In the genomic region with DNA sequence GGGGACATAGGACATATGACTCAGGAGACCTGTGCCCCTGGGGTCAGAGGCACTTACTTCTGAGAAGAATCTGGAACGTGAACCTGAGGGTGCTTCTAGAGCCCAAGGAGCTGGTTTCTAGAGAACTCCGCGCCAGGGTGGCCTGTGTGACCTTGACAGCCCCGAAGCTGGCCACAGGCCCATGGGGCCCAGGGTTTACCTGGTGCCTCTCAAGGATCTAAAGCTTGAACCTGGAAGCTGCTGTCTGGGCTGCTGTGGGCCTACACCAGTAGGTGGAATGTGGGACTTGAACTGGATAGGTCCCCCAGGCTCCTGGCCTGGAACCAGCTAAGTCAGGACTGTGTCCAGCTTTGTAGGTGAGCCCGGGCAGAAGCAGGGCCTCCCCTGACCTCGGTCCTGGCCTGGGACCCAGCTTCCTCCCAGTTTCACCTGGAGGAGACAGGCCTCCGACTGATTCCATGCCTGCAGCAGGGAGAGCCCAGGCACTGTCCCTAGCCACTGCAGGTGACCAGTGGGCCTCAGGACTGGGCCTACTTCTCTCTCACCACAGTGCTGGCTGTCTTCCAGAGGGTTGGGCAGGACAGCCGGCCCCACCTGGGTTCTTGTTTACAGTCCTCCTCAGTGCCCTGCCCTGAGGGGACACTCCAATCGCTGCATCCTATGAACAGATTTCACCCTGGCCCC, we compare ENCODE assay signal across 9 mouse cellular contexts. TPM values are rescaled to one million over a fixed set of nuclear protein-coding genes. Genes with fewer than 3 reads are reported as not detected.
DNase-seq lines count a peak whose midpoint lies in the region; ATAC-seq lines count a peak whose summit lies in the region.
"Had no signal": no experiment of that assay in that cellular context is flagged by ENCODE, and none has a peak within 500 bp of the region (broad histone marks: within the 10 kb centered on the region; RNA-seq: fewer than 3 reads in every experiment).

No protein-coding gene starts in this region.

- H3K36me3 ChIP-seq in heart, embryonic 13.5 days = peaks cover 41% of the 10 kb centered on the region
- peaks cover 29% of the 10 kb centered on the region for H3K36me3 ChIP-seq in intestine, embryonic 15.5 days

- peaks cover 45% of the 10 kb centered on the region for H3K4me1 ChIP-seq in heart, embryonic 13.5 days
- peaks cover 41% of the 10 kb centered on the region for H3K4me1 ChIP-seq in intestine, embryonic 15.5 days (replicated peaks)

- 77% methylated on average over 9 of the region's 9 CpGs for WGBS in heart, embryonic 13.5 days
- 72% methylated on average over 9 of the region's 9 CpGs for WGBS in intestine, embryonic 15.5 days

- no peak for DNase-seq in heart, adult 9 months (ENCODE audit: low spot score in 2 of 2)
- peak; percentile 35 for DNase-seq in MN1 (ENCODE audit: low spot score)
- DNase-seq in lung, adult 18-20 months = peak; percentile 93 to 96
- no peak for DNase-seq in right cerebral cortex, adult 18-20 months
- no peak for DNase-seq in thymus, postnatal 4 days
- DNase-seq: gastrocnemius, postnatal 10 days had no signal

- no peak for ATAC-seq in heart, embryonic 13.5 days (ENCODE audit: extremely low read depth, insufficient number of reproducible peaks, low FRiP score, low TSS enrichment)
- peak; percentile 46 for ATAC-seq in intestine, embryonic 15.5 days
- ATAC-seq in activated CD4-positive, CD25-positive, alpha-beta regulatory T cell, adult 4 months = no peak

- H3K4me3 ChIP-seq in heart, embryonic 13.5 days = no peak overlapping the region
- H3K4me3 ChIP-seq in intestine, embryonic 15.5 days (replicated peaks) = no peak overlapping the region

- no peak overlapping the region for H3K27ac ChIP-seq in heart, embryonic 13.5 days (replicated peaks)
- peak overlapping the region; percentile 69 for H3K27ac ChIP-seq in intestine, embryonic 15.5 days

- no peak overlapping the region for H3K4me2 ChIP-seq in heart, embryonic 13.5 days
- no peak overlapping the region; the same call in 1 of the 2 replicates for H3K4me2 ChIP-seq in intestine, embryonic 15.5 days (replicated peaks)

- H3K9me3 ChIP-seq in heart, embryonic 13.5 days = no peaks in the 10 kb centered on the region
- H3K9me3 ChIP-seq in intestine, embryonic 15.5 days = no peaks in the 10 kb centered on the region

- no peaks in the 10 kb centered on the region for H3K27me3 ChIP-seq in heart, embryonic 13.5 days (replicated peaks)
- H3K27me3 ChIP-seq in intestine, embryonic 15.5 days (replicated peaks) = no peaks in the 10 kb centered on the region

- H3K9ac ChIP-seq in heart, embryonic 13.5 days = peak overlapping the region; percentile 41; the same call in 1 of the 2 replicates
- H3K9ac ChIP-seq in intestine, embryonic 15.5 days = 0 out of 2 replicates have a peak overlapping the region, but pooled peaks have one; percentile 5

RNA-seq across cellular contexts. Expression of gene Pheta1, which starts 4.7 kb away (rescaled TPM):
- 14.9 and 17.2 TPM in 2 replicates for polyA plus RNA-seq in heart, embryonic 13.5 days (2015; fragmentation: Nextera tagmentation; extraction: Ambion mirVana)
- 32.6 and 36.4 TPM in 2 replicates for polyA plus RNA-seq in intestine, embryonic 15.5 days (2015; fragmentation: Nextera tagmentation; extraction: Ambion mirVana)
- polyA plus RNA-seq in activated CD4-positive, CD25-positive, alpha-beta regulatory T cell, adult 4 months (2017; shearing (Covaris generic)) = 1 to 10 TPM in 1 of 2 experiments, under 1 TPM in 1; 0.60 to 1.2 TPM

RNA-seq across cellular contexts. Expression of gene Sh2b3, which starts 16.1 kb away (rescaled TPM):
- polyA plus RNA-seq in heart, embryonic 13.5 days (2015; fragmentation: Nextera tagmentation; extraction: Ambion mirVana) = 13.3 and 14.7 TPM in 2 replicates
- 12.3 and 13.1 TPM in 2 replicates for polyA plus RNA-seq in intestine, embryonic 15.5 days (2015; fragmentation: Nextera tagmentation; extraction: Ambion mirVana)
- polyA plus RNA-seq in activated CD4-positive, CD25-positive, alpha-beta regulatory T cell, adult 4 months (2017; shearing (Covaris generic)) = 10 to 100 TPM in 1 of 2 experiments, 1 to 10 TPM in 1; 9.8 to 11.6 TPM

Comparison
In these comparisons a context has a peak if more than half of its experiments do, and no peak if none do; other contexts are left out.
1. DNase-seq: peak in MN1 (single experiment) and lung, adult 18-20 months (2 of 2); none in heart, adult 9 months (0 of 2), right cerebral cortex, adult 18-20 months (single experiment) and thymus, postnatal 4 days (single experiment).